Mouse (Mus musculus) layer of hippocampus, adult 2 months (tissue): ENCODE measurements around the gene Slc27a1. TPM values are rescaled to one million over a fixed set of nuclear protein-coding genes. Genes with fewer than 3 reads are reported as not detected.
A peak's percentile ranks its signal among the peaks of the same experiment; 100 is the strongest.

Experiments used
- DNase-seq, 2 experiments: peaks; one replicate each; pipeline ENCODE4 v3.0.0; 2022; ENCODE audit warnings: low spot score in 2 of 2
- H3K27ac ChIP-seq: fragments of 200-600 bp; 2 replicates; pipeline ENCODE4 v1.8.1; 2022
- H3K4me3 ChIP-seq: fragments of 200-600 bp; 2 replicates; pipeline ENCODE4 v1.8.1; 2022; ENCODE audit warnings: mild to moderate bottlenecking
- CTCF ChIP-seq: fragments of 200-600 bp; conservative IDR thresholded peaks from 2 replicates; pipeline ENCODE4 v1.8.1; 2022; ENCODE audit warnings: antibody characterized with exemption, mild to moderate bottlenecking, moderate library complexity
- total RNA-seq, 2 experiments: library from RNA; stranded (reverse); gene quantifications; 2 replicates each; pipeline ENCODE4 v1.2.3; 2021

Slc27a1 gene
- total RNA-seq, 2 experiments from 2014 or later = 125 to 126 TPM

GRCm38 (mm10) chr8:71575020-71575419 is 6.3 kb downstream of the Slc27a1 start:
- TF ChIP-seq CTCF = no peak
- no peak for DNase-seq
- Histone ChIP-seq H3K4me3 (no peak overlapping the region), H3K27ac (no peak overlapping the region)

GRCm38 (mm10) chr8:71577856-71578387 is 9.2 kb downstream of the Slc27a1 start:
- DNase-seq = peak in 1 of 2 experiments; percentile 38
- H3K27ac ChIP-seq = peak overlapping the region; percentile 54
- TF ChIP-seq CTCF = no peak
- H3K4me3 ChIP-seq = no peak overlapping the region

GRCm38 (mm10) chr8:71579009-71579408 is 10.3 kb downstream of the Slc27a1 start:
- Histone ChIP-seq H3K27ac (peak overlapping the region; percentile 59; the same call in 1 of the 2 replicates), H3K4me3 (no peak overlapping the region)
- TF ChIP-seq CTCF = no peak
- DNase-seq = no peak

GRCm38 (mm10) chr8:71579476-71579875 is 10.8 kb downstream of the Slc27a1 start:
- TF ChIP-seq CTCF = no peak
- DNase-seq = no peak
- Histone ChIP-seq H3K27ac (peak overlapping the region; percentile 59; the same call in 1 of the 2 replicates), H3K4me3 (no peak overlapping the region)

- H3K27ac ChIP-seq = no peak overlapping the region
- no peak overlapping the region for H3K4me3 ChIP-seq
- TF ChIP-seq CTCF = no peak
- no peak for DNase-seq
These were observed 11.5 kb downstream of the Slc27a1 start for GRCm38 (mm10) chr8:71580201-71580600.

GRCm38 (mm10) chr8:71586891-71587290 is 18.2 kb downstream of the Slc27a1 start:
- no peak overlapping the region for H3K4me3 ChIP-seq
- no peak overlapping the region for H3K27ac ChIP-seq
- TF ChIP-seq CTCF = peak; percentile 82
- DNase-seq = peak in 1 of 2 experiments; percentile 56

- H3K4me3 ChIP-seq = no peak overlapping the region
- no peak overlapping the region for H3K27ac ChIP-seq
- TF ChIP-seq CTCF = no peak
- DNase-seq = no peak
These were observed 20.1 kb downstream of the Slc27a1 start for GRCm38 (mm10) chr8:71588762-71589161.

GRCm38 (mm10) chr8:71591017-71591416 is 22.3 kb downstream of the Slc27a1 start:
- Histone ChIP-seq H3K4me3 (peak overlapping the region; percentile 79), H3K27ac (peak overlapping the region; percentile 99)
- TF ChIP-seq CTCF = no peak
- no peak for DNase-seq

- Histone ChIP-seq H3K4me3 (peak within 1 kb of the TSS; percentile 79), H3K27ac (peak within 1 kb of the TSS; percentile 99)
- DNase-seq = peak; percentile 95
- no peak; the same call in 1 of the 2 replicates for TF ChIP-seq CTCF
These were observed 23.0 kb downstream of the Slc27a1 start, which contains the start of gene Pgls for GRCm38 (mm10) chr8:71591471-71592373. Gene Pgls (plus strand): TSS chr8:71592176.

GRCm38 (mm10) chr8:71592374-71593170 is 23.9 kb downstream of the Slc27a1 start:
- H3K27ac ChIP-seq = peak overlapping the region; percentile 99
- TF ChIP-seq CTCF = no peak; the same call in 1 of the 2 replicates
- DNase-seq = peak; percentile 85 to 87
- peak overlapping the region; percentile 79 for H3K4me3 ChIP-seq

- Histone ChIP-seq H3K27ac (no peak overlapping the region), H3K4me3 (no peak overlapping the region)
- no peak for DNase-seq
- TF ChIP-seq CTCF = no peak
These were observed 25.1 kb downstream of the Slc27a1 start for GRCm38 (mm10) chr8:71593556-71594323.

- DNase-seq = no peak
- Histone ChIP-seq H3K27ac (no peak overlapping the region), H3K4me3 (no peak overlapping the region)
- no peak for TF ChIP-seq CTCF
These were observed 25.6 kb downstream of the Slc27a1 start for GRCm38 (mm10) chr8:71594324-71594722.
